Mouse (Mus musculus): ENCODE data around the gene Ehf. TPM values are rescaled to one million over a fixed set of nuclear protein-coding genes. Genes with fewer than 3 reads are reported as not detected.

The Ehf gene
- polyA plus RNA-seq, 1 experiment from 2014 or later: 1.3 TPM

- 84% methylated on average over 3 of the region's 3 CpGs for WGBS
- H3K36me3 ChIP-seq (ENCODE audit: control insufficient read depth, insufficient read depth): no peaks in the 10 kb centered on the region
- H3K27ac ChIP-seq (ENCODE audit: low read length): no peak overlapping the region
- no peaks in the 10 kb centered on the region for H3K4me1 ChIP-seq (ENCODE audit: control insufficient read depth, insufficient read depth, low read length)
- no peak overlapping the region for H3K4me3 ChIP-seq (ENCODE audit: low read length)
- no peaks in the 10 kb centered on the region for H3K27me3 ChIP-seq (ENCODE audit: control insufficient read depth, insufficient read depth, low read length)
- no peak for ATAC-seq (replicated peaks; ENCODE audit: extremely low read depth, insufficient read depth, low FRiP score)
- H3K4me2 ChIP-seq (ENCODE audit: low read depth, low read length): no peak overlapping the region
- no peak overlapping the region for H3K9ac ChIP-seq (ENCODE audit: low read length)
- H3K9me3 ChIP-seq (replicated peaks; ENCODE audit: control insufficient read depth, low read length): no peaks in the 10 kb centered on the region
Observed at GRCm38 (mm10) chr2:103336000-103336399, 32.9 kb upstream of the Ehf start.

GRCm38 (mm10) chr2:103331666-103332191 lies 28.7 kb upstream of the Ehf start:
- H3K36me3 ChIP-seq (ENCODE audit: control insufficient read depth, insufficient read depth): no peaks in the 10 kb centered on the region
- no peaks in the 10 kb centered on the region for H3K9me3 ChIP-seq (replicated peaks; ENCODE audit: control insufficient read depth, low read length)
- no peak overlapping the region for H3K4me3 ChIP-seq (ENCODE audit: low read length)
- H3K27ac ChIP-seq (ENCODE audit: low read length): no peak overlapping the region
- no peaks in the 10 kb centered on the region for H3K27me3 ChIP-seq (ENCODE audit: control insufficient read depth, insufficient read depth, low read length)
- H3K4me2 ChIP-seq (ENCODE audit: low read depth, low read length): no peak overlapping the region
- 74% methylated on average over 3 of the region's 3 CpGs for WGBS
- H3K9ac ChIP-seq (ENCODE audit: low read length): no peak overlapping the region
- ATAC-seq (replicated peaks; ENCODE audit: extremely low read depth, insufficient read depth, low FRiP score): no peak
- no peaks in the 10 kb centered on the region for H3K4me1 ChIP-seq (ENCODE audit: control insufficient read depth, insufficient read depth, low read length)

GRCm38 (mm10) chr2:103328731-103329130 lies 25.7 kb upstream of the Ehf start:
- Histone ChIP-seq H3K9ac (ENCODE audit: low read length) (no peak overlapping the region), H3K4me2 (ENCODE audit: low read depth, low read length) (no peak overlapping the region), H3K36me3 (ENCODE audit: control insufficient read depth, insufficient read depth) (no peaks in the 10 kb centered on the region), H3K4me3 (ENCODE audit: low read length) (no peak overlapping the region), H3K4me1 (ENCODE audit: control insufficient read depth, insufficient read depth, low read length) (no peaks in the 10 kb centered on the region), H3K9me3 (replicated peaks; ENCODE audit: control insufficient read depth, low read length) (no peaks in the 10 kb centered on the region), H3K27me3 (ENCODE audit: control insufficient read depth, insufficient read depth, low read length) (no peaks in the 10 kb centered on the region), H3K27ac (ENCODE audit: low read length) (no peak overlapping the region)
- ATAC-seq (replicated peaks; ENCODE audit: extremely low read depth, insufficient read depth, low FRiP score): no peak
- 66% methylated on average over 4 of the region's 4 CpGs for WGBS

GRCm38 (mm10) chr2:103325301-103326048 lies 22.4 kb upstream of the Ehf start:
- Histone ChIP-seq H3K9me3 (replicated peaks; ENCODE audit: control insufficient read depth, low read length) (no peaks in the 10 kb centered on the region), H3K4me2 (ENCODE audit: low read depth, low read length) (no peak overlapping the region), H3K4me1 (ENCODE audit: control insufficient read depth, insufficient read depth, low read length) (no peaks in the 10 kb centered on the region), H3K27me3 (ENCODE audit: control insufficient read depth, insufficient read depth, low read length) (no peaks in the 10 kb centered on the region), H3K4me3 (ENCODE audit: low read length) (no peak overlapping the region), H3K36me3 (ENCODE audit: control insufficient read depth, insufficient read depth) (no peaks in the 10 kb centered on the region), H3K27ac (ENCODE audit: low read length) (no peak overlapping the region), H3K9ac (ENCODE audit: low read length) (no peak overlapping the region)
- WGBS: 65% methylated on average over 7 of the region's 7 CpGs
- ATAC-seq (replicated peaks; ENCODE audit: extremely low read depth, insufficient read depth, low FRiP score): no peak

- Histone ChIP-seq H3K4me3 (ENCODE audit: low read length) (no peak overlapping the region), H3K27ac (ENCODE audit: low read length) (no peak overlapping the region), H3K9me3 (replicated peaks; ENCODE audit: control insufficient read depth, low read length) (no peaks in the 10 kb centered on the region), H3K4me1 (ENCODE audit: control insufficient read depth, insufficient read depth, low read length) (no peaks in the 10 kb centered on the region), H3K36me3 (ENCODE audit: control insufficient read depth, insufficient read depth) (no peaks in the 10 kb centered on the region), H3K27me3 (ENCODE audit: control insufficient read depth, insufficient read depth, low read length) (no peaks in the 10 kb centered on the region), H3K9ac (ENCODE audit: low read length) (no peak overlapping the region), H3K4me2 (ENCODE audit: low read depth, low read length) (no peak overlapping the region)
- ATAC-seq (replicated peaks; ENCODE audit: extremely low read depth, insufficient read depth, low FRiP score): no peak
- 67% methylated on average over 2 of the region's 2 CpGs for WGBS
Observed at GRCm38 (mm10) chr2:103324320-103324719, 21.2 kb upstream of the Ehf start.

- Histone ChIP-seq H3K27me3 (ENCODE audit: control insufficient read depth, insufficient read depth, low read length) (no peaks in the 10 kb centered on the region), H3K27ac (ENCODE audit: low read length) (no peak overlapping the region), H3K9ac (ENCODE audit: low read length) (no peak overlapping the region), H3K4me1 (ENCODE audit: control insufficient read depth, insufficient read depth, low read length) (no peaks in the 10 kb centered on the region), H3K9me3 (replicated peaks; ENCODE audit: control insufficient read depth, low read length) (no peaks in the 10 kb centered on the region), H3K36me3 (ENCODE audit: control insufficient read depth, insufficient read depth) (no peaks in the 10 kb centered on the region), H3K4me2 (ENCODE audit: low read depth, low read length) (no peak overlapping the region), H3K4me3 (ENCODE audit: low read length) (no peak overlapping the region)
- no peak for ATAC-seq (replicated peaks; ENCODE audit: extremely low read depth, insufficient read depth, low FRiP score)
- 66% methylated on average over 1 of the region's 1 CpGs for WGBS
Observed at GRCm38 (mm10) chr2:103322171-103322570, 19.1 kb upstream of the Ehf start.

GRCm38 (mm10) chr2:103321638-103322037 lies 18.6 kb upstream of the Ehf start:
- Histone ChIP-seq H3K4me2 (ENCODE audit: low read depth, low read length) (no peak overlapping the region), H3K9me3 (replicated peaks; ENCODE audit: control insufficient read depth, low read length) (no peaks in the 10 kb centered on the region), H3K4me3 (ENCODE audit: low read length) (no peak overlapping the region), H3K36me3 (ENCODE audit: control insufficient read depth, insufficient read depth) (no peaks in the 10 kb centered on the region), H3K27me3 (ENCODE audit: control insufficient read depth, insufficient read depth, low read length) (no peaks in the 10 kb centered on the region), H3K27ac (ENCODE audit: low read length) (no peak overlapping the region), H3K4me1 (ENCODE audit: control insufficient read depth, insufficient read depth, low read length) (no peaks in the 10 kb centered on the region), H3K9ac (ENCODE audit: low read length) (no peak overlapping the region)
- WGBS: 74% methylated on average over 4 of the region's 4 CpGs
- no peak for ATAC-seq (replicated peaks; ENCODE audit: extremely low read depth, insufficient read depth, low FRiP score)

GRCm38 (mm10) chr2:103314002-103314401 lies 10.9 kb upstream of the Ehf start:
- no peak for ATAC-seq (replicated peaks; ENCODE audit: extremely low read depth, insufficient read depth, low FRiP score)
- Histone ChIP-seq H3K36me3 (ENCODE audit: control insufficient read depth, insufficient read depth) (no peaks in the 10 kb centered on the region), H3K9me3 (replicated peaks; ENCODE audit: control insufficient read depth, low read length) (no peaks in the 10 kb centered on the region), H3K27me3 (ENCODE audit: control insufficient read depth, insufficient read depth, low read length) (0 out of 2 replicates have a peak, but pooled peaks cover 2% of the 10 kb centered on the region), H3K9ac (ENCODE audit: low read length) (no peak overlapping the region), H3K4me3 (ENCODE audit: low read length) (no peak overlapping the region), H3K27ac (ENCODE audit: low read length) (no peak overlapping the region), H3K4me1 (ENCODE audit: control insufficient read depth, insufficient read depth, low read length) (no peaks in the 10 kb centered on the region), H3K4me2 (ENCODE audit: low read depth, low read length) (no peak overlapping the region)
- 85% methylated on average over 4 of the region's 4 CpGs for WGBS

GRCm38 (mm10) chr2:103312640-103313039 lies 9.6 kb upstream of the Ehf start:
- Histone ChIP-seq H3K4me3 (ENCODE audit: low read length) (no peak overlapping the region), H3K36me3 (ENCODE audit: control insufficient read depth, insufficient read depth) (no peaks in the 10 kb centered on the region), H3K4me1 (ENCODE audit: control insufficient read depth, insufficient read depth, low read length) (no peaks in the 10 kb centered on the region), H3K4me2 (ENCODE audit: low read depth, low read length) (no peak overlapping the region), H3K9me3 (replicated peaks; ENCODE audit: control insufficient read depth, low read length) (no peaks in the 10 kb centered on the region), H3K27ac (ENCODE audit: low read length) (no peak overlapping the region), H3K27me3 (ENCODE audit: control insufficient read depth, insufficient read depth, low read length) (0 out of 2 replicates have a peak, but pooled peaks cover 2% of the 10 kb centered on the region), H3K9ac (ENCODE audit: low read length) (no peak overlapping the region)
- whole genome bisulfite sequencing: 43% methylated on average over 4 of the region's 4 CpGs
- ATAC-seq (replicated peaks; ENCODE audit: extremely low read depth, insufficient read depth, low FRiP score): no peak

All from heart, embryonic 16.5 days (tissue).